Mouse (Mus musculus) brown adipose tissue, adult 24 weeks (tissue): ENCODE data around the gene Ccl7. TPM values are rescaled to one million over a fixed set of nuclear protein-coding genes. Genes with fewer than 3 reads are reported as not detected.

ENCODE experiments used
- H3K27ac ChIP-seq: fragments of 200-500 bp; replicated peaks from 2 replicates; pipeline ENCODE4 v1.5.1; 2012; ENCODE audit warnings: low read depth, mild to moderate bottlenecking, low read length
- H3K4me1 ChIP-seq: fragments of 200-500 bp; 2 replicates; pipeline ENCODE4 v1.6.1; 2012; ENCODE audit warnings: low read length, mixed read lengths; ENCODE audit not compliant: control insufficient read depth, insufficient read depth, insufficient read length
- H3K4me3 ChIP-seq: fragments of 200-500 bp; 2 replicates; pipeline ENCODE4 v1.5.1; 2012; ENCODE audit warnings: low read depth, mild to moderate bottlenecking, low read length, moderate library complexity; ENCODE audit not compliant: insufficient read depth
- polyA plus RNA-seq: library from polyadenylated mRNA; stranded (reverse); fragments of >200 nt; gene quantifications from 2 replicates; pipeline ENCODE4 v1.2.4, GENCODE M21; 2012; ENCODE audit not compliant: missing spikeins, insufficient read depth, insufficient read length

Ccl7 gene
- 3.4 and 10.1 TPM in 2 replicates for polyA plus RNA-seq

- H3K4me3 ChIP-seq, result 0 out of 2 replicates have a peak within 1 kb of the TSS, but pooled peaks have one; percentile 28
- H3K27ac ChIP-seq, result 0 out of 2 replicates have a peak within 1 kb of the TSS, but pooled peaks have one; percentile 23
- H3K4me1 ChIP-seq, result peaks cover 4% of the 10 kb centered on the region; the same call in 1 of the 2 replicates
Observed at GRCm38 (mm10) chr11:82045471-82045870, at the start of gene Ccl7. Ccl7 (plus strand) TSS chr11:82045712.

GRCm38 (mm10) chr11:81996172-81996841 is 49.2 kb upstream of the Ccl7 start:
- no peak overlapping the region for H3K4me3 ChIP-seq

GRCm38 (mm10) chr11:81997085-81997484 is 48.4 kb upstream of the Ccl7 start:
- no peak overlapping the region for H3K27ac ChIP-seq
- no peak overlapping the region for H3K4me3 ChIP-seq
- H3K4me1 ChIP-seq, result no peaks in the 10 kb centered on the region

More at GRCm38 (mm10) chr11:81996172-81996841, 49.2 kb upstream of the Ccl7 start:
- Histone ChIP-seq H3K4me1 (no peaks in the 10 kb centered on the region), H3K27ac (no peak overlapping the region)

- no peak overlapping the region for H3K27ac ChIP-seq
- no peak overlapping the region for H3K4me3 ChIP-seq
- H3K4me1 ChIP-seq, result no peaks in the 10 kb centered on the region
Observed at GRCm38 (mm10) chr11:81998646-81999045, 46.9 kb upstream of the Ccl7 start.

- H3K4me1 ChIP-seq, result no peaks in the 10 kb centered on the region
- H3K4me3 ChIP-seq, result no peak overlapping the region
- no peak overlapping the region for H3K27ac ChIP-seq
Observed at GRCm38 (mm10) chr11:81999469-81999868, 46.0 kb upstream of the Ccl7 start.

- Histone ChIP-seq H3K4me1 (no peaks in the 10 kb centered on the region), H3K4me3 (no peak overlapping the region), H3K27ac (no peak overlapping the region)
Observed at GRCm38 (mm10) chr11:82000581-82000980, 44.9 kb upstream of the Ccl7 start.

GRCm38 (mm10) chr11:82004810-82005209 is 40.7 kb upstream of the Ccl7 start:
- Histone ChIP-seq H3K4me3 (no peak overlapping the region), H3K27ac (no peak overlapping the region), H3K4me1 (no peaks in the 10 kb centered on the region)

GRCm38 (mm10) chr11:82006796-82007423 is 38.6 kb upstream of the Ccl7 start:
- H3K4me1 ChIP-seq, result peaks cover 5% of the 10 kb centered on the region
- peak overlapping the region; percentile 50 for H3K27ac ChIP-seq
- no peak overlapping the region; the same call in 1 of the 2 replicates for H3K4me3 ChIP-seq

GRCm38 (mm10) chr11:82010115-82010514 is 35.4 kb upstream of the Ccl7 start:
- no peak overlapping the region for H3K4me3 ChIP-seq
- no peak overlapping the region for H3K27ac ChIP-seq
- H3K4me1 ChIP-seq, result peaks cover 9% of the 10 kb centered on the region

GRCm38 (mm10) chr11:82011411-82012193 is 33.9 kb upstream of the Ccl7 start:
- Histone ChIP-seq H3K27ac (peak overlapping the region; percentile 41; the same call in 1 of the 2 replicates), H3K4me1 (peaks cover 11% of the 10 kb centered on the region), H3K4me3 (no peak overlapping the region)

- Histone ChIP-seq H3K4me1 (peaks cover 13% of the 10 kb centered on the region), H3K4me3 (no peak overlapping the region), H3K27ac (no peak overlapping the region)
Observed at GRCm38 (mm10) chr11:82013756-82014155, 31.8 kb upstream of the Ccl7 start.

GRCm38 (mm10) chr11:82015066-82015465 is 30.4 kb upstream of the Ccl7 start:
- Histone ChIP-seq H3K4me1 (peaks cover 13% of the 10 kb centered on the region), H3K27ac (no peak overlapping the region), H3K4me3 (no peak overlapping the region)

- Histone ChIP-seq H3K27ac (no peak overlapping the region), H3K4me1 (peaks cover 8% of the 10 kb centered on the region)
Observed at GRCm38 (mm10) chr11:82016181-82016780, 29.2 kb upstream of the Ccl7 start.

GRCm38 (mm10) chr11:82019389-82019788 is 26.1 kb upstream of the Ccl7 start:
- peaks cover 4% of the 10 kb centered on the region; the same call in 1 of the 2 replicates for H3K4me1 ChIP-seq
- H3K4me3 ChIP-seq, result no peak overlapping the region
- no peak overlapping the region for H3K27ac ChIP-seq

More at GRCm38 (mm10) chr11:82016181-82016780, 29.2 kb upstream of the Ccl7 start:
- H3K4me3 ChIP-seq, result no peak overlapping the region

GRCm38 (mm10) chr11:82019793-82020192 is 25.7 kb upstream of the Ccl7 start:
- H3K4me1 ChIP-seq, result peaks cover 4% of the 10 kb centered on the region; the same call in 1 of the 2 replicates
- no peak overlapping the region for H3K27ac ChIP-seq
- no peak overlapping the region for H3K4me3 ChIP-seq
